Comparison of ENCODE assay signal across 13 mouse cellular contexts in the genomic region with DNA sequence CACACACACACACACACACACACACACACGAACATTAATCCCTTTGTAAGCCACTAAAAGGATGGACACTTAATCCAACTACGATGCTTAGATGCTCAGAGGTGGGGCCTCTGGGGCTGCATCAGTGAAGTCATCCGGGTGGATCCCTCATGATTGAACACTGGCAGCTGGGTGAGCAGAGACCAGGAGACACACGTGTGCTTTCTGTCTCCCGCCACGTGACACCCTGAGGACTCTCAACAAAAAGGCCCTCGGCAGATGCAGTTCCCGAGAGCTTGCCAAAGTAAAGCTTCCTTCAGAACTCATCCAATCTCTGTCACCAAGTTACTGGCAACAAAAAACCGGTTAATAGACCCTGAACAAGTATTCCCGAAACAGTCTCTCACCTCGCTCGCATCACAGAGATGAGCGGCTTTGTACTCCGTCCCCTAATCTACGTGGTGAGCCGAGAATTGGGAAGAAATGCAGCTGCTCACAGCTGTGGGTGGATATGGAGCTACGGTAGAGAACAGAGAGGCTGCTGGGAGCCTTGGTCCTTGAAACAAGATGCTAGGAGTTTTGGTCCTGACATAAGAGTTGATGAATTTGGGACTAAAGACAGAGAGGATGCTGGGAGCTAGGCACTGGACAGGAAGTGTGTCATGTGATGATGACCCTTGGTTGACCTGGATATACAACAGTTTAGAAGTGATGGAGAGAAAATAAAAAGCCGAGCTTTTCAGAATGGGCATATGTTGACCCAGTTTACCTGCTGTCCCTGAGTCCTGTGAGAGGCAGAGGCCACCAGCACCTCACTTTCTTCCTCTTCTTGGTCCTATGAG. TPM values are rescaled to one million over a fixed set of nuclear protein-coding genes. Genes with fewer than 3 reads are reported as not detected.
DNase-seq lines count a peak whose midpoint lies in the region; ATAC-seq and TF ChIP-seq lines count a peak whose summit lies in the region.
"Had no signal": no experiment of that assay in that cellular context is flagged by ENCODE, and none has a peak within 500 bp of the region (broad histone marks: within the 10 kb centered on the region; RNA-seq: fewer than 3 reads in every experiment).

No protein-coding gene starts in this region.

- 49% methylated on average over 18 of the region's 18 CpGs for WGBS in heart, adult 2 months
- WGBS in neural tube, embryonic 13.5 days = 56% methylated on average over 18 of the region's 18 CpGs
- WGBS in kidney, adult 2 months = 61% methylated on average over 18 of the region's 18 CpGs

- H3K4me2 ChIP-seq in neural tube, embryonic 13.5 days = peak overlapping the region; percentile 86

- H3K27me3 ChIP-seq in heart, adult 2 months (ENCODE audit: control insufficient read depth, insufficient read depth, low read length) = no peaks in the 10 kb centered on the region
- H3K27me3 ChIP-seq in neural tube, embryonic 13.5 days = no peaks in the 10 kb centered on the region
- no peaks in the 10 kb centered on the region for H3K27me3 ChIP-seq in kidney, adult 2 months (replicated peaks; ENCODE audit: control insufficient read depth, insufficient read depth, low read length)

- no peak for ATAC-seq in neural tube, embryonic 13.5 days (ENCODE audit: low read depth)

- no peaks in the 10 kb centered on the region for H3K4me1 ChIP-seq in heart, adult 2 months (ENCODE audit: control insufficient read depth, insufficient read depth, low read length)
- H3K4me1 ChIP-seq in neural tube, embryonic 13.5 days (replicated peaks) = peaks cover 50% of the 10 kb centered on the region
- H3K4me1 ChIP-seq in kidney, adult 2 months (ENCODE audit: control insufficient read depth, insufficient read depth, low read length) = 0 out of 2 replicates have a peak, but pooled peaks cover 4% of the 10 kb centered on the region

- TF ChIP-seq POLR2A in heart, adult 2 months (IDR thresholded peaks at IDR 0.05; ENCODE audit: insufficient read depth, low read depth, low read length) = no peak
- TF ChIP-seq POLR2A in kidney, adult 2 months (IDR thresholded peaks at IDR 0.05; ENCODE audit: low read depth, low read length) = no peak

- no peak overlapping the region for H3K9ac ChIP-seq in heart, adult 2 months (ENCODE audit: low read depth, low read length)
- H3K9ac ChIP-seq in neural tube, embryonic 13.5 days = peak overlapping the region; percentile 96

- no peak overlapping the region for H3K27ac ChIP-seq in heart, adult 2 months
- peak overlapping the region; percentile 59 for H3K27ac ChIP-seq in neural tube, embryonic 13.5 days (replicated peaks)
- H3K27ac ChIP-seq in kidney, adult 2 months (ENCODE audit: insufficient read depth, low read depth, low read length) = no peak overlapping the region
- H3K27ac ChIP-seq: macrophage had no signal

- peak; percentile 17 to 43 for DNase-seq in heart, adult 18-20 months
- no peak for DNase-seq in heart, adult 2 months
- DNase-seq in brain, adult 2 months (ENCODE audit: low read depth, low spot score) = peak; percentile 81
- DNase-seq in gastrocnemius, postnatal 25 days = peak; percentile 47
- DNase-seq in Muller cell, postnatal 12 days (ENCODE audit: inconsistent ontology term) = no peak
- DNase-seq in adipocyte (ENCODE audit: low spot score) = no peak
- DNase-seq in kidney, adult 2 months = no peak

- no peak for TF ChIP-seq CTCF in heart, adult 2 months (IDR thresholded peaks at IDR 0.05)
- TF ChIP-seq CTCF in kidney, adult 2 months (conservative IDR thresholded peaks at IDR 0.05; ENCODE audit: insufficient read depth, insufficient read length, low read depth, low read length) = no peak

- H3K36me3 ChIP-seq in heart, adult 2 months (ENCODE audit: control insufficient read depth, insufficient read depth, low read length) = no peaks in the 10 kb centered on the region
- no peaks in the 10 kb centered on the region for H3K36me3 ChIP-seq in neural tube, embryonic 13.5 days
- no peaks in the 10 kb centered on the region for H3K36me3 ChIP-seq in kidney, adult 2 months (ENCODE audit: control insufficient read depth, insufficient read depth, low read length)
- H3K36me3 ChIP-seq: heart, embryonic 12.5 days had no signal

- no peak for TF ChIP-seq EP300 in heart, adult 2 months (IDR thresholded peaks at IDR 0.05; ENCODE audit: insufficient read depth, low read depth, low read length)

- intact Hi-C loops in heart, adult 2 months (cut with DNase I) = no loop called here

- no peak overlapping the region for H3K4me3 ChIP-seq in heart, adult 2 months
- peak overlapping the region; percentile 76 for H3K4me3 ChIP-seq in neural tube, embryonic 13.5 days
- H3K4me3 ChIP-seq in kidney, adult 2 months (ENCODE audit: insufficient read depth, low read depth, low read length) = no peak overlapping the region

- H3K9me3 ChIP-seq in neural tube, embryonic 13.5 days = no peaks in the 10 kb centered on the region

- H3K79me2 ChIP-seq in heart, adult 2 months (replicated peaks; ENCODE audit: control insufficient read depth, insufficient read depth, low read length) = no peaks in the 10 kb centered on the region

RNA-seq across cellular contexts. Expression of gene Cadm4, which starts 1.5 kb away (rescaled TPM):
- total RNA-seq in heart, adult 18-20 months (2021) = 10 to 100 TPM; 15.4 to 24.2 TPM
- 10 to 100 TPM; 14.0 to 14.7 TPM for total RNA-seq in heart, adult 2 months (2021)
- polyA plus RNA-seq in heart, adult 2 months (2012; rRNA removed) = 17.0 and 20.4 TPM in 2 replicates
- total RNA-seq in gastrocnemius, postnatal 25 days (2021) = 1 to 10 TPM; 4.4 to 4.5 TPM
- 56.3 and 71.3 TPM in 2 replicates for polyA plus RNA-seq in neural tube, embryonic 13.5 days (2015; fragmentation: Nextera tagmentation; extraction: Ambion mirVana)
- polyA plus RNA-seq in kidney, adult 2 months (2012; rRNA removed) = 54.7 and 66.4 TPM in 2 replicates
- polyA plus RNA-seq: macrophage had no signal

RNA-seq across cellular contexts. Expression of gene Plaur, which starts 18.0 kb away (rescaled TPM):
- total RNA-seq in heart, adult 18-20 months (2021) = 1 to 10 TPM; 2.6 to 3.4 TPM
- 1 to 10 TPM; 3.3 to 3.6 TPM for total RNA-seq in heart, adult 2 months (2021)
- 4.2 and 5.0 TPM in 2 replicates for polyA plus RNA-seq in heart, adult 2 months (2012; rRNA removed)
- under 1 TPM in 1 of 2 experiments, not detected in 1; 0.75 TPM for total RNA-seq in gastrocnemius, postnatal 25 days (2021)
- 1.3 and 2.2 TPM in 2 replicates for polyA plus RNA-seq in neural tube, embryonic 13.5 days (2015; fragmentation: Nextera tagmentation; extraction: Ambion mirVana)
- polyA plus RNA-seq in kidney, adult 2 months (2012; rRNA removed) = 10.1 and 12.9 TPM in 2 replicates
- polyA plus RNA-seq: testis, adult 2 months had no signal

RNA-seq across cellular contexts. Expression of gene Zfp428, which starts 26.5 kb away (rescaled TPM):
- 10 to 100 TPM; 13.3 to 20.8 TPM for total RNA-seq in heart, adult 18-20 months (2021)
- 10 to 100 TPM; 14.5 to 14.9 TPM for total RNA-seq in heart, adult 2 months (2021)
- polyA plus RNA-seq in heart, adult 2 months (2012; rRNA removed) = 12.3 and 28.7 TPM in 2 replicates
- 1 to 10 TPM; 4.0 TPM for total RNA-seq in gastrocnemius, postnatal 25 days (2021)
- polyA plus RNA-seq in neural tube, embryonic 13.5 days (2015; fragmentation: Nextera tagmentation; extraction: Ambion mirVana) = 243 and 251 TPM in 2 replicates
- 9.5 and 17.1 TPM in 2 replicates for polyA plus RNA-seq in kidney, adult 2 months (2012; rRNA removed)

RNA-seq across cellular contexts. Expression of gene Irgc1, which starts 28.2 kb away (rescaled TPM):
- not detected for total RNA-seq in heart, adult 18-20 months (2021)
- not detected for total RNA-seq in heart, adult 2 months (2021)
- 0.67 and 0.88 TPM in 2 replicates for polyA plus RNA-seq in heart, adult 2 months (2012; rRNA removed)
- not detected for total RNA-seq in gastrocnemius, postnatal 25 days (2021)
- not detected in 2 replicates for polyA plus RNA-seq in neural tube, embryonic 13.5 days (2015; fragmentation: Nextera tagmentation; extraction: Ambion mirVana)
- polyA plus RNA-seq in kidney, adult 2 months (2012; rRNA removed) = 0.33 and 0.41 TPM in 2 replicates
- total RNA-seq: ES-E14; layer of hippocampus, postnatal 25 days had no signal
- polyA plus RNA-seq: heart, embryonic 12.5 days; macrophage had no signal

RNA-seq across cellular contexts. Expression of gene AC161166.1, which starts 31.9 kb away (rescaled TPM):
- total RNA-seq in heart, adult 18-20 months (2021) = not detected
- total RNA-seq in heart, adult 2 months (2021) = not detected
- 0.04 TPM in 1 of 2 replicates, not detected in the other for polyA plus RNA-seq in heart, adult 2 months (2012; rRNA removed)
- total RNA-seq in gastrocnemius, postnatal 25 days (2021) = not detected
- 1.1 and 1.5 TPM in 2 replicates for polyA plus RNA-seq in neural tube, embryonic 13.5 days (2015; fragmentation: Nextera tagmentation; extraction: Ambion mirVana)
- polyA plus RNA-seq in kidney, adult 2 months (2012; rRNA removed) = not detected in 2 replicates
- total RNA-seq: layer of hippocampus, postnatal 25 days had no signal
- polyA plus RNA-seq: macrophage had no signal

Comparison
In these comparisons a context has a peak if more than half of its experiments do, and no peak if none do; other contexts are left out.
1. DNase-seq: peak in heart, adult 18-20 months (2 of 2), brain, adult 2 months (single experiment) and gastrocnemius, postnatal 25 days (single experiment); none in heart, adult 2 months (0 of 2), Muller cell, postnatal 12 days (single experiment), adipocyte (single experiment) and kidney, adult 2 months (single experiment).